Mouse (Mus musculus) cerebellum, postnatal 25 days (tissue): ENCODE data around the gene Fam78a.
"Not testable (repeated sequence)": the region's sequence is repeated elsewhere in the genome, so short reads cannot be mapped to it uniquely, and the experiment has no call there.

Experiments
- DNase-seq, 2 experiments: peaks; one replicate each; pipeline ENCODE4 v3.0.0; 2021; ENCODE audit warnings: mixed read lengths in 2 of 2

Fam78a gene

DNA sequence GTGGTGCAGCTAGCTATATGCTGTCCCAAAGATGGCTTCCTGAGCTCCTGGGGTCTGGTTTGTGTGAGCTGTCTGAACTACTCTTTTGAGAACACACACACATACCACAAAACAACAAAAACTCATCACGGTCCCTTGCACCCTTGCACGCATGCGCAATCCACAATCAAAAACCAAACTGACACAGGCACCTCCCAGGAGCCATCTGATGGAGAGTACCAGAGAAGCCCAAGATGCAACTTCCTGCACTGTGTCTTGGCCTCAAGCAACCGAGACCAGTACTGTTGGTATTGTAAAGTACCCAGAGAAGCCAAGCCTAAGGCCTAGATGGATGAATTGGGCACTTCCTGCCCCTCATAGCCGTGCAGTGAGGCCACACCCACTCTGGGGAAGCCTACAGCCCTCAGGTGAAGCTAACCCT lies 19.3 kb downstream of the Fam78a start:
- no peak for DNase-seq

DNA sequence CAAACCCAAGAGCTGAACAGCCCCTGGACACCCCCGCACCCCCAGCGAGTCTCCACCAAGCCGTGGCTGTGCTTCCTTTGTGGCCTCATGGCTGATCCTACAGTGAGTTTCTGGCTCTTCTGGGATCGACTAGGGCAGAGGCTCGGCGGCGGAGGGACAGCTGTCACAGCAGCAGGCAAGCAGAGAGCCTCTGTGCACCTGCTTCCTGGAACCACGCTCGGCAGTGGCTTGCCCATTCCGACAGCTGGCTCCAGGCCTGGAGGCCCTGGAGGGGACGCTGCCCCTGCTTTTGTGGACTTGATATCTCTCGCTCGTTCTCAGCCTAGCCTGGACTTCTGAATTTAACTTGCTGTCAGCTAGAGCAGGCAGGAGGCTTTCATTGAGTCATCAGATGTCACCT lies 19.7 kb downstream of the Fam78a start:
- DNase-seq = no peak

DNA sequence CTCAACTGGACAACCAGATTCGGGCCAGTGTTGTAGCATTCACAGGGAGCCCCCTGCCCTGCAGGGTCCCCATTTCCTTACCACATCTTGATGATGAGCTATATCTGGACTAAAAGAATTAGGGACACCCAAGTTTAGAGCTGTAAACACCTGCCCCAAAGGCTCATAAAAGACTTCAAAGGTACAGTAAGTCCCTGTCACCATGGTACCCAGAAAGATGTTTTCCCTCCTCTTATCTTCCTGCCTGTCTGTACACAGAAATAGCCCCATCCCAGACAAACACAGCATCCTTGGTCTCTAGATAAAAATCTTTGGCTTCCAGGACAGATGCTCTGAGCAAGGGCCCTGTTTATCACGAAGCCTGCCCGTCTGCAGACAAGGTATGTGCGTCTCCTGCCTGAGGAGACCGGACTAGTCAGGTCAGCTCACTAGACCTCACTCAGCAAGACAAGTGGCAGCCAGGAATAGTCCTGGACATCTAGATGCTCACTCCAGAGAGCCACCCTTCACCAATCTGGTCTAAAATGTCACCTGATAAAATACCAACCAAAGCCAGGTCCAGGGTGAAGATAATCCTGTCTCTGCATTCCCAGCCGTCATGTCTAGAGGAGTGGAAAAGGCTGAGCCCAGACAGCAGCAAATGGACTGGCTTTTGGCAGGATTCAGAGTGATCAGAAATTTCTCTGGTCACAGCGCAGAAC lies 21.1 kb downstream of the Fam78a start:
- no peak for DNase-seq

DNA sequence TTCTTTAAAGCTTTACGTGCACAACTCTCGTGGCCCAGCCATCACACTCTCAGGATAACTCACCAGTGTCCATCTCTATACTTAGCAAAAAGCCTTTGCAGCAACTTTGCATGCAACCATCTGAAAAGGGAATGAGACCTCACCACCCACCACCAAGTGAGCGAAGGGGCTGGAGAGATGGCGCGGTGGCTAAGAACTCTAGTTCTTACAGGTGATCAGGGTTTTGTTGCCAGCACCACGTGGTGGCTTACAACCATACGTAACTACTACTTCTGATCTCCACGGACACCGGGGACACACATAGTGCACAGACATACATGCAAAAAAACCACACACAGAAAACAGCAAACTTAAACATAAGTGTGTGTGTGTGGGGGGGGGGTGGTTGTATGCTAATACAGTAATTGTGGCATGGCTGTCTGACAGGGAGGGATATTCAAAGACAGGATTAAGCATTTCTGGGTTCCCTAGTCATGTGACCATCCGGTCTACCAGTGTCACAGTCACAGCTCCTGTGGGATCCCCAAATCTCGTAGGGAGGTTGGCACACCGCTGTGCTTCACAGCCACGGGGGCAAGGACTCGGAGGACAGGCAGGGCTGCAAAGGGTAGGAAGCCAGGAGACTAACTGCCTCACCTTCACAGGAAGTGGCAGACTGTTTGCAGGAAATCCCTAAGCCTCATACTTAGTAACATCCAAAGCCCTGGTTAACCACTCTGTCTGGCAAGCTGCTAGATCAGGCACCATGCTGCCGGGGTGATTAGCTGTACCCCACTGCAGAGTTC lies 21.8 kb downstream of the Fam78a start:
- no peak for DNase-seq

DNA sequence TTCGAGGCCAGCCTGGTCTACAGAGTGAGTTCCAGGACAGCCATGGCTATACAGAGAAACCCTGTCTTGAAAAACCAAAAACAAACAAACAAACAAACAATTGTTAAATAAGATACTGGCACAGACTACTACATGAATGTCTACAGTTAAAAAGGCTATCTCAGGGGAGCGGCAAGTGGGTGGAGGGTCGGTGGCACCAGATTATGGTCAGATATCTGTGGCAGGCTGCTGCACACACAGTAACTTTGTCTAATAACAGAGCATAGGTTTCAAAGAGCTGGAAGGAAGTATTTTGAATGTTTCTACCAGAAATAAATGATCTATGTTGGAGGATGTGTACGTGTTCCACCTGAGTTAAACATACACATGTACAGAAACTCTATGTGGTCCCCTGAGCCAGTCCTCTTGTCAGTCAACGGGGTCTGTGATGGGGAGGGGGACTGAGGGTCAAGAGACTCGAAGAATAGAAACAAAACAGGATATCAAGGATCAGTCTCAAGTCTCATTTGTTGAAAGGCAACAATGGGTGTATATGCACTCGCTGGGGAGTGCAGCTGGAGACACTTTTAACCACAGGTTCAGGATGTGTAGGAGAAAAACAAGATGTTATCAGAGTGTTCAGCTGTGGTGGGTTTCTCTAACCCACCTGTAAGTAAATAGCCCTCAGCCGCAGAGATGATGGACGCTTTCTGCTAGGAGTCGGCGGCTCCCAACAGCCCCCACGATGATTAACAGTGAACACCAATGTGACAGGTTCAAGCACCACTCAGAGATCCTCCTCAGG lies 22.7 kb downstream of the Fam78a start:
- no peak for DNase-seq

DNA sequence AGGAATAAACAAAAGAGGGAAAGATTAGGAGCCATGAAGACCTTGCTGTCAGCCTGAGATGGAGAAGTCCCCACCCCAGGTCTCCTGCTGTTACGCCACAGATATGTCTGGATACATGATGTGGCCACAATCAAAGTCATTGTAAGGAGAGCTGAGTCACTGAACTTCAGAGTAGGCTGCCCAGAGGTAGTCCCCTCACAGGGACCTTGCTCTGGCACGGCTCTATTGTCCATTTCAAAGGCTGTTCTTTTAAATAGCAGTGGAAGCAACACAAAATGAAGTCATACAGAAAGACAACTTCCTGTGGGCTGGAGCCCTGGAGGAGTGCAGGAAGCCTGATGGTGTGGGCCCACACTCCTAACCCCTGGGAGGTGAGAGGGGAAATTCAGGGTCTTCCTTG lies 23.5 kb downstream of the Fam78a start:
- DNase-seq = no peak

DNA sequence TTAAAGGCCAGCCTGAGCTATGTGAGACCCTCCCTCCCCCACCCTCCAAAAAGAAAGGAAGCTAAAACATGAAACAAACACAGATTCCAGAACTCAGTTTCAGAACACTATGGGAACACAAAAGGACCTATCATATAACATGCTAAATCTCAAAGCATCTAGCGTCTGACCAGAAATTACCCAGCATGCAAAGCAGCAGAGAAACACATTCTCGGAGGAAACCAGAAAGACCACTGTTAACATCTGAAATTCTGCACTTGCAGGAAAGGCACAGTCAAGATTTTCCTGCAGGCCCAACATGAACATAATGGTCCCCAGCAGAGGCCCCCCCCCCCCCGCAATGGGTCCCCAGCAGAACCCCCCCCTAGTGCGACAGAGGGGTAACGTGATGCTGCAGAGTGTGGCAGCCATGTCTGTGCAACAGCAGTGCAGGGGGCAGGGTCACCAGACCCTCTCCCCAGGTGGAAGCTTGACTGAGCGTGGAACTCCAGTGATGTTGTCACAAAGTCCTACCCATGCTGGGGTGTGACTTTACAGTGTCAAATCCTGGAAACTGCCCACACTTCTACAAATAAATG lies 24.3 kb downstream of the Fam78a start:
- DNase-seq = no peak

DNA sequence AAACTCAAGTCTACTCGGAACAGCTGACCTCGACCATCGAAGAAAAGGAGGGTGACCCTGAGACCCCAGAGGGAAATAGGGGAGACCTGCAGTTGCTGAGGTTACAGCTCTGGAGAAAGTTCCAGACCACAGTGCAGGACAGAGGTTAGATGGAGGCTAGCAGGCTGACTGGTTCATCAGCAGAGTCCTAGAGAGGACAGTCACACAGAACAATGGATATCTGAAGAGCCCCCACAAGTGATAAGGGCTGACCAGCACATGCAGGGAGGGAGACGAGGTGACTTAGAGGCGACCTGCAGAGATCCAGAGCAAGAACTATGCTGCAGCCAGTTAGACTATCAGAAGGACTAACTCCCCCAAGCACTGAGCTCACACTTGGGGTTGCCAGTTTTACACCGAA lies 25.0 kb downstream of the Fam78a start:
- DNase-seq = no peak

DNA sequence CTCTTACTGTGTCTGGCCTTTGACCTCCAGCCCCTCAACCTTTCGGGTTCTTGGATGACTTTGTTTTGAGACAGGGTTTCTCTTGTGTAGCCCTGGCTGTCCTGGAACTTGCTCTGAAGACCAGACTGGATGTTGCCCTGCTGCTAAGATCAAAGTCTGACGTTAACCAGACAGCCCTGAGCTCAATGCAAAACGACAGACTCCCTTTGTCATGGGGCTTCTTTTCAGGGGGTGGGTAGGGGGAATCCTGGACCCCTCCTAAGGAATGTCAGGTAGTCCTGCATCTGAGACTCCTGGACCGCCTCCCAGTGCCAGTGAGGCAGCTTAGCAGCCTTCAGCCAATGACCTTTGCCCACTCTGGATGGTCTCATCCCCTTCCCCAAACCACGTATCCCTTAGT lies 25.9 kb downstream of the Fam78a start:
- DNase-seq = no peak

DNA sequence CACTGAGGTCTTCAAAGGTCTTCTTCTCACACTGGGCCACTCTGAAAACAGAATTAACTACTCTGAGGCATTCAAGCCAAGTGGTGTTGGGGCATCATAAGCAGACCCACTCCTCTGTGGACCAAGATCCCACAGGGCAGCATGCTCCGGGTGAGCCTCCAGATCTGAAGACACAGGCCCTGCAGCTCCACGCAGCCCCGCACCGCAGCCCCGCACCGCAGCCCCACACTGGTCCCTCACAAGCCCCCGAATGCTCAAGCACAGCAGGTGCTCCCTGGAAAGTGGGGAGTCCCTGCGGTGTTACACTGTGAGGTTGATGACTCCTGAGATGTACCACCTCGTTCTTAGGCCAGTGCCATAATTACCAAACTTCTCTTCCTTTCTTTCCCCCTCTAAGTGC lies 26.4 kb downstream of the Fam78a start:
- no peak for DNase-seq

DNA sequence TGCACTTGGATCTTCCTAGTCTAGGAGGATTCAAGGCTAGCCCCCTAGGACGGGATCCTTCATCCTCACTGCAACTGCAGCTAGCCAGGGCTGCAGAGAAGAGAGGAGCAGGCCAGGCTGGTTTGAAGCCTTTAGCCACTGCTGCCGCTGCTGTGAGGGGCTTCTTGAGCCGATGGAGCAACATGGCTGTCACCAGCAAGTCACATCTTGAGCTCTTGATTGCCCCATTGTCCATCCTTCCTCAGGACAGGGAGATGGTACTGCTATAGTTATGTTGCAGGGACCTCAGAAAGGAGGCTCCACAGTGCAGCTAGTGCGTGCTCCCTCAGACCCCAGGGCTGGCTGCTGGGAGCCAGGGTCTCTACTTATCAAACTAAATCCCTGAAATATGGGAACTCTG lies 26.9 kb downstream of the Fam78a start:
- DNase-seq = no peak

DNA sequence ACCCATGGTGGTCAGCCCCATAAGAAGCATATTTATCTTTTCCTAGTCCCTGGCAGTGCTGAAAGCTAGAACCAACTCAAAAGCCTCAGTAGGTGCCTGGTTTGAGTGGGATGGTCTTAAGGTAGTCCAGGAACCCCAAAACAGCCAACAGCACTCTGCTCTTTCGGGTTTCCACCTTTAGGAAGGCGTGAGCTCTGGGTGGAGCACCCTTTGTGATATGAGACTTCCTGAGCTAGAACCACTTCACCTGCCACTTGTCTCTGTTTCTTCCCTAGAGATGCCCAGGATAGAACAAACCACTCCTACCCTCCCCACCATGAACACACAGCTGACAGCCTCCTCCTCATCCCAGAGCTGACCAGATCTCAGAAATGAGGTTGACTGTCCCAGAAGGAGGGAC lies 27.3 kb downstream of the Fam78a start:
- no peak for DNase-seq

DNA sequence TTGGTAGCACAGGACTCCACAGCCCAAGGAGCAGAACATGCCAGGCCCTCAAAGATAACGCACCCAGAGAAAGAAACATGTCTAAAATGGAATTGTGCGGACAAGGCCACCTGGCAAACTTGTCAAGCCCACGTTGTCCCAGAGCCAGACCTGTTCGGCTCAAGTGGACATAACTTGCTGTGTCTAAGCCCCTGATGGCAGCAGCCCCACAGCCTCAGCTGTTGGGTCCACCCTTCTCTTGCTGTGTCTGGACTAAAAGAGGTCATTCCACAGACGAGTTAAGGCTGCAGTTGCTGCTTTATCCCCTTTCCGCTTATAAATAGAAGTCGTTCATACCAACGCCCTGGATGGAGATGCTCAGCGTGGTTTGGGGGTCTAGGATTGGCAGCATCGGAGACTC lies 28.1 kb downstream of the Fam78a start:
- no peak for DNase-seq

DNA sequence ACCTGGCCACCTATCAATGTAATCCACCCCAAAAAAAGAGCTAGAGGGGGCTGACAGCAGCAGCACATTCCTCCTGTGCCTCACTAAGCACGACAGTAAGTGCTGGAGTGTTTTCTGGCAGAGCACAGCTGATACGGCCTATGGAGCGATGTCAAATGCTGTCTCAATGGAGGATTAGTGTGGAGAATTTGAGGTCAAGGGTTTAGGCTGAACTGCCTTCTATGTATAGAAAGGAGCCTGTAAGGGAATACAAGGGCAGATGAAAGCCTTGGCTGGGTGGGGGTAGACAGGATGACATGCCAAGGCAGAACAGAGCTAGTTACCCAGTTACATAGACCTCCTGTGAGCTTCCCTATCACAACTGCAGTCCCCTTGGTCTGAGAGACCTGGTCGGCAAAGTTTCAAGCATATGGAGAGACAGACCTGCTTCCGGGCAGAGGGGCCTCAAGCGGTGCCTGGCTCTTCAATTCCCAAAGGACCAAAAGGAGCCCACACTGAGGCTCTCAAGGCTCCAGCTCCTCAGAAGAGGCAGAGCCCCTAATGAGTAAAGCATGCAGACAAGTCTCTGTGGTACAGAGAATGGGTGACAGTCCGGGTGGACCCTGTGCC lies 29.2 kb downstream of the Fam78a start:
- DNase-seq = no peak

DNA sequence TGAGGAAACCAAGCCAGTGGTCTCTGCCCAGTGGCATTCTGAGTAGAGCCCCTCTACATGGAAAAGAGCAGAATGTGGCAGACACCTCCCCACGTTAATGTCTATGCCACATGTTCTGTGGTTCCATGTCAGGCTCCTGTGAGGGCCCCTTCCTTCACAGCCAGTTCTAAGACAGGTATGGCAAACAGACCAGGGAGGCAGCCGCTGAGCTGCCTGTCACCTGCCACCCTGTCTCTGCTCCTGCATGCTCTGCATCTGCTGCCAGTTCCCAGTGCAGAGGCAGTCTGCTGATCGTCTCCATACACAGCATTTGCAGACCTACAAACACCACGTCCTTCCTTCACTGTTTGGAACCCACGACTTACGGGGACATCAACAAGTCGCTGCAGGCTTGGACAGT lies 32.2 kb downstream of the Fam78a start:
- DNase-seq = no peak

DNA sequence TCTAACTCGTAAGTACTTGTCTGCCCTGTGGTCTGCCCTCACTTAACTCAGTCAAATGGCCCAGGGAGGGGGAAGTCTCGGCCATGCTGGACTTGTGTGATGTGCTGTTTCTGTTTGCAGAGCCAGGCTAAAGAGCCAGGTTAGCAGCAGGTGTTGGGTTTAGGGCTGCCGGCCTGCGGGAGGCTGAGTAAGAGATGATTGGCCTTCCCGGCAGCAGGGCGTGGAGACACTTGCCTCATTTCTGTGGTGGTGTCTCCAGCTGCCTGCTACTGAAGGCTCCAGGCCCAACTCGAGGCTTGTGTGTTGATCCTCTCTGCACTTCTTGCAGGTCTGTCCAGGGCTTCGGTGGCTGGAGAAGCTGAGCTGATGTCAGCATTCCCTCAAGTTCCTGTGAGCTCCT lies 32.9 kb downstream of the Fam78a start:
- DNase-seq = no peak

DNA sequence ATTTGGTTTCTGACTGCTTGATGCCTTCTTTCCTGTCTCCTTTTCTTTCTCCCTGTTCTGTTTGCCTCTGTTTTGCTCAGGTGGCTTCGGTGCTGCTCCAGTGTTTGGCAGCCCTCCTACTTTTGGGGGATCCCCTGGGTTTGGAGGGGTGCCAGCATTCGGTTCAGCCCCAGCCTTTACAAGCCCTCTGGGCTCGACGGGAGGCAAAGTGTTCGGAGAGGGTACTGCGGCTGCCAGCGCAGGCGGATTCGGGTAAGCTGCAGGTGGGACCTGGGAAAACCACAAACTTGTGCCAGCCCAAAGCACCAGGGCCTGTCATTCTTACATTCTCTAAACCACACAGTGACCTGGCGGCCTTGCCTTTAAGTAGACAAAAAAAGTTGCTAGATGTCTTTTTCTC lies 37.3 kb downstream of the Fam78a start:
- DNase-seq = peak in 1 of 2 experiments; percentile 57

DNA sequence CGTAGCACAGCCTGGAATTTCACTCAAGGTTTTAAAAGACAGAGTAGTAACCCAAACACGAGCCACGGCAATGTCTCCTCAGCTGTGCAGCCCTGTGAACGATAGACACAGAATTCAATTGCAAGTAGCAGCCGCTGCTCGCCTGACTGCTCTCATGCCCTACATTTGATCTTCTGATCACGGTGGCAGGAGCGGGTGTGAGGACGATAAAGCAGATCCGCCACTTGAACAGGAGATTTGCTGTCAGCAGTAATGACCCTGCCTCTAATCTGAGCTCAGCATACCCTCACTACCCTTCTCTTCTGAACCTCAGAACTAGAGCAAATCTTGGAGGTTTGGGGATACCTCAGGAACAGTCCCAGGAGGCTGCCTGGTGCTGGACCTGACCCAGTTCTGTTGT lies 38.6 kb downstream of the Fam78a start:
- peak; percentile 39 for DNase-seq

DNA sequence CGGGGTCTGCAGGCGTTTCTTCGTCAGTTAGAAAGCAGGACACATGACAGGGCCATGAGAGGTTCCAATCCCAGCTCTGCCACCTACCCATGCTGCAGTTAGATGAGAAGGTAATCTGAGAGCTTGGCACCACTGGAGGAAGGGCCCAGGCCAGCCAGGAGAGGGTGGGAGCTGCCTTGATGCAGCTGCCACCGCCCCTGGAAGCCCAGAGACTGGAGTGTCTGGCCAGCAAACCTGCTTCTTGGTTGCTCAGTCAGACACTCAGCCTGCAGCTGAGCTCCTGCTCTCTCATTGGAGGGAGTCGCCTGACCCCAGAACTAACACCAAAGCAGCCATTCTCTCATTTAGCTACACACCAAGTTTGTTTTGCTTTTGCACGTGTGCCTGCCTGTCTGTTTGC lies 39.3 kb downstream of the Fam78a start:
- DNase-seq = no peak

DNA sequence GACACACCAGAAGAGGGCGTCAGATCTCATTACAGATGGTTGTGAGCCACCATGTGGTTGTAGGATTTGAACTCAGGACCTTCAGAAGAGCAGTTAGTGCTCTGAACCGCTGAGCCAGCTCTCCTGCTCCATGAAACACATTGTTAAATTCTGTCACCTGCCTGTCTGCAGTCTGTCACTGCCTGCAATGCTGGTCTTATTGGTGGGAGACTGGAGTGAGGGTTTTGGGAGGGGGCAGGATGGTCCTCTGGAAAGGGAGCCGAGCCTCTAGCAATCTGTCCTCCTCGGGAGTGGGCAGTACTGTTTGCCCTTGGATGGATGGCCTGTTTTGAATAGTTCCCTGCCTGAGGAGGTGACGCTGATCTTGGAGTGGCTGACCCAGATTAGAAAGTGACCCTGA lies 40.8 kb downstream of the Fam78a start:
- DNase-seq = no peak

DNA sequence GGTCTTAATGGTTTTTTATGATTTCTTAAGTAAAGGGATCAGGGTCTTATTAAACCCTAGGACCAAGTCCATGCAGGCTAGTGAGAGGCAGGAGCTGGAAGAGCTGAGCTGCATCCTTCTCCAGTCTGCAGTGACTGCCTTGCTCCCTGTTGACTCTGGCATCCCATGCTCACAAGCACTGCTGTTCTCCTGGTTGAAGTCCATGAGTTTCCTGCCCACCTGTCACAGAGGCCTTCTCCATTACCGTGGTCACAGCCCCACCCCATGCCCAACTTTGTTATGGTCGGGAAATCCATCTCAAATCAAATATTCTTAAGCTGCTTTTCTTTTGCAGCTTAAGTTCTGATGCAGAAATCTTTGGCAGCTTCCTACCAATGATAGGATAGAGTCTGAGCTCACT lies 43.6 kb downstream of the Fam78a start:
- no peak for DNase-seq

DNA sequence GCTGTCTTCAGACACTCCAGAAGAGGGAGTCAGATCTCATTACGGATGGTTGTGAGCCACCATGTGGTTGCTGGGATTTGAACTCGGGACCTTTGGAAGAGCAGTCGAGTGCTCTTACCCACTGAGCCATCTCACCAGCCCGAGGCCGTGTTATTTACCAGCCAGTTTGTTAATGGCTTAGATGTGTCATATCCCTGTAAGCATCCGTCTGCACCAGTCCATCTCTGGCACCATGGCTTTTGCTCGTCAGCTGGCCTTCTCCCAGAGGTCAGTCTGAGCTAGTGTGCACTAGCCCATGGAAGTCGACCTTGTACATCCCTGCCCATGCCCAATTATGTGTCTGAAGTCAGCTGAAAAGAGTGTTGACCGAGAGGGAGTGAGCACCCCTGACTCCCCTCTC lies 44.0 kb downstream of the Fam78a start:
- not testable (repeated sequence) for DNase-seq

DNA sequence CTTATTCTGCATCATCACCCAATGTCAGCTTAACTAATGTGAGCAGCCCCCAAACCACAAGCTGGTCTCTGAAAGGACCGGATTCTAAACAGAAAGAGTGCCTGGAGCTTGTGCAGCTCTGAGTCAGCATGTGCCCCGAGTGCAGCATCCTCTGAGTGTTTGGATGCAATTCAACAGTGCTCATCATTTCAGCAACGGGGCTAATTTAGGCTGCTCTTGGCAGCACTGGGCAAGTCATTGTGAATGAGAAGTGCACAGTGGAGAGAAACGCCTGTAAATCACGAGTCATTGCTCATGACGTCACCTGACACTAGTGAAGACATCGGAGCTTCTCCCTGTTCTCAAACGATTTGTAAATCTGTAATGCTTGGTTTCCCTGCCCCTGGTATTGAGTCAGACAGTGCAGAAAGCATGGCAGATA lies 46.0 kb downstream of the Fam78a start:
- DNase-seq = peak; percentile 65 to 67
